Mouse (Mus musculus) stomach, postnatal 0 days (tissue): ENCODE results near the gene Tnp1. TPM values are rescaled to one million over a fixed set of nuclear protein-coding genes. Genes with fewer than 3 reads are reported as not detected.

Source experiments
- ATAC-seq: fragments of 200-750 bp; cut with Nextera tagmentation; 2 replicates; pipeline ENCODE4 v1.8.0; 2017; ENCODE audit not compliant: low FRiP score, low TSS enrichment
- DNase-seq: peaks from one replicate; pipeline ENCODE4 v3.0.0-alpha.2; 2016; ENCODE audit warnings: low spot score
- H3K27ac ChIP-seq: fragments of 300-500 bp; sonication (generic); replicated peaks from 2 replicates; pipeline ENCODE4 v1.5.1; 2014; ENCODE audit warnings: mild to moderate bottlenecking, control low read depth
- H3K27me3 ChIP-seq: fragments of 300-500 bp; sonication (generic); 2 replicates; pipeline ENCODE4 v1.6.1; 2014; ENCODE audit warnings: low read length; ENCODE audit not compliant: control insufficient read depth, insufficient read depth
- H3K36me3 ChIP-seq: fragments of 300-500 bp; sonication (generic); 2 replicates; pipeline ENCODE4 v1.6.1; 2014; ENCODE audit warnings: low read length, mixed read lengths; ENCODE audit not compliant: control insufficient read depth, insufficient read depth
- H3K4me1 ChIP-seq: fragments of 300-500 bp; sonication (generic); replicated peaks from 2 replicates; pipeline ENCODE4 v1.6.1; 2014; ENCODE audit warnings: antibody characterized with exemption; ENCODE audit not compliant: control insufficient read depth, insufficient read depth
- H3K4me2 ChIP-seq: fragments of 300-500 bp; sonication (generic); replicated peaks from 2 replicates; pipeline ENCODE4 v1.6.1; 2014; ENCODE audit warnings: low read depth, mild to moderate bottlenecking, control low read depth, moderate library complexity
- H3K4me3 ChIP-seq: fragments of 300-500 bp; sonication (generic); 2 replicates; pipeline ENCODE4 v1.5.1; 2014; ENCODE audit warnings: low read depth, low read length, control low read depth
- H3K9ac ChIP-seq: fragments of 300-500 bp; sonication (generic); 2 replicates; pipeline ENCODE4 v1.6.1; 2014; ENCODE audit warnings: mild to moderate bottlenecking, low read length, control low read depth, mixed read lengths
- H3K9me3 ChIP-seq: fragments of 300-500 bp; sonication (generic); 2 replicates; pipeline ENCODE4 v1.6.1; 2016; ENCODE audit warnings: low read length; ENCODE audit not compliant: control insufficient read depth
- CTCF ChIP-seq: IDR thresholded peaks from 2 replicates; pipeline ENCODE4 v1.5.1; 2016; ENCODE audit warnings: antibody characterized with exemption, low read depth, mild to moderate bottlenecking, moderate library complexity
- EP300 ChIP-seq: optimal IDR thresholded peaks from 2 replicates; pipeline ENCODE3; 2016; ENCODE audit warnings: antibody characterized with exemption
- WGBS: fragments of 180-500 bp; shearing (Covaris S2); extraction: QIAGEN DNeasy Blood & Tissue Kit; methylation state at CpG from one replicate; pipeline ENCODE4 v1.1.7; 2014; 5-methylcytosine and 5-hydroxymethylcytosine counted together
- polyA plus RNA-seq: library from polyadenylated mRNA; unstranded; fragments of >200 nt; fragmentation: Nextera tagmentation; extraction: Ambion mirVana; gene quantifications from 2 replicates; pipeline ENCODE4 v1.2.1, GENCODE M21; 2015

The Tnp1 gene
- polyA plus RNA-seq, 1 experiment from 2014 or later = not detected

- Histone ChIP-seq H3K4me1 (no peaks in the 10 kb centered on the region), H3K4me3 (no peak overlapping the region), H3K36me3 (no peaks in the 10 kb centered on the region), H3K9ac (no peak overlapping the region), H3K4me2 (no peak overlapping the region), H3K27me3 (no peaks in the 10 kb centered on the region), H3K9me3 (no peaks in the 10 kb centered on the region), H3K27ac (peak overlapping the region; percentile 56)
- 60% methylated on average over 4 of the region's 4 CpGs for WGBS
- DNase-seq (peak; percentile 59), ATAC-seq (peak; percentile 97)
- TF ChIP-seq CTCF = no peak
- TF ChIP-seq EP300 = no peak
Measured at GRCm38 (mm10) chr1:73027381-73027780, 11.7 kb upstream of the Tnp1 start.

GRCm38 (mm10) chr1:73026786-73027299 lies 11.1 kb upstream of the Tnp1 start:
- TF ChIP-seq CTCF = no peak
- no peak for TF ChIP-seq EP300
- Histone ChIP-seq H3K9ac (no peak overlapping the region), H3K27ac (peak overlapping the region; percentile 53), H3K4me3 (no peak overlapping the region), H3K9me3 (no peaks in the 10 kb centered on the region), H3K4me2 (no peak overlapping the region), H3K36me3 (no peaks in the 10 kb centered on the region), H3K27me3 (no peaks in the 10 kb centered on the region), H3K4me1 (no peaks in the 10 kb centered on the region)
- peak; percentile 29 for DNase-seq
- ATAC-seq = peak; percentile 65
- WGBS = 57% methylated on average over 5 of the region's 5 CpGs

DNA sequence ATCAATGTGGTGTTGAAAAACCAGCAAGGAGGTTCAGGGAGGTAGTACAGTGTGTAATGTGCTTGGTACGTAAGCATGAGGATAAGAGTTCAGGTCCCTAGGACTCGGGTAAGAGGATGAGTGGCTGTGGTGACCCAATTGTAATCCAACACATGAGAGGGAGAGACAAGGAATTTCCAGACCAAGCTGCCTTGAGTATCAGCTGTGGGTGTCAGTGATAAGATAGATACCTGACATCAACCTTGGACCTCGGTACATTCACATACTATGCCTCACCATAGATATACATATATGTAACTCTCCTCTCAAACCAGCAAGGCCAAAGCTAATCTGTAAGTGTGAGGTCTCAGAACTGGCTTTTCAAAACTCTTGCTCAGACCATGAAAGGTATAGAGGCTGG lies 10.4 kb upstream of the Tnp1 start:
- peak overlapping the region; percentile 53; the same call in 1 of the 2 replicates for H3K27ac ChIP-seq
- DNase-seq = no peak
- ATAC-seq = no peak
- TF ChIP-seq EP300 (no peak), CTCF (no peak)
- H3K9ac ChIP-seq = no peak overlapping the region
- H3K9me3 ChIP-seq = no peaks in the 10 kb centered on the region
- no peak overlapping the region for H3K4me3 ChIP-seq
- no peak overlapping the region for H3K4me2 ChIP-seq
- H3K4me1 ChIP-seq = no peaks in the 10 kb centered on the region
- 86% methylated on average over 3 of the region's 3 CpGs for WGBS
- no peaks in the 10 kb centered on the region for H3K27me3 ChIP-seq
- no peaks in the 10 kb centered on the region for H3K36me3 ChIP-seq

GRCm38 (mm10) chr1:73006847-73007246 lies 8.9 kb downstream of the Tnp1 start:
- Histone ChIP-seq H3K27me3 (no peaks in the 10 kb centered on the region), H3K36me3 (no peaks in the 10 kb centered on the region), H3K4me2 (no peak overlapping the region), H3K27ac (no peak overlapping the region), H3K4me3 (no peak overlapping the region), H3K9ac (no peak overlapping the region), H3K9me3 (no peaks in the 10 kb centered on the region), H3K4me1 (no peaks in the 10 kb centered on the region)
- DNase-seq (no peak), ATAC-seq (no peak)
- 97% methylated on average over 1 of the region's 1 CpGs for WGBS
- TF ChIP-seq CTCF = no peak
- TF ChIP-seq EP300 = no peak

DNA sequence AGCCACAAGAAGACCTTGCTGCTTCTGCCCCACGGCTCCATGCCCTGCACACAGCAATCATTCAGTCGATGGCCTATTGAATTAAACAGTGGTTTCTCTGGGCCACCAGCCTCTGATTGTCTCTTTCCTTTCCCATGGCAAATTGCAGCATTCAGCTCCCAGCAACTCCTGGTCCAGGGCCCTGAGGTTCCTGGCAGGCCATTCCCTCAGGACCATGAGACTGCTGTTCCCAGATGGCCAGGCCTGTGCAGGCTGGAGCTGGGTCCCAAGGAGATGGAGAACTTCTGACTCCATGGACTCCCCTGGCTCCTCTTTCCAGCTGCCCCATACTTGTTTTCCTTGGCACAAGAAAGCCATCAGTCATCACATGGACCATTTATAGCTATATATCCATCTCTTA lies 10.8 kb downstream of the Tnp1 start:
- H3K4me1 ChIP-seq = no peaks in the 10 kb centered on the region
- DNase-seq (no peak), ATAC-seq (no peak)
- TF ChIP-seq CTCF (no peak), EP300 (no peak)
- no peak overlapping the region for H3K4me3 ChIP-seq
- H3K27me3 ChIP-seq = no peaks in the 10 kb centered on the region
- no peaks in the 10 kb centered on the region for H3K36me3 ChIP-seq
- no peaks in the 10 kb centered on the region for H3K9me3 ChIP-seq
- H3K9ac ChIP-seq = no peak overlapping the region
- WGBS = 94% methylated on average over 2 of the region's 2 CpGs
- no peak overlapping the region for H3K27ac ChIP-seq
- no peak overlapping the region for H3K4me2 ChIP-seq

- TF ChIP-seq CTCF (no peak), EP300 (no peak)
- no peaks in the 10 kb centered on the region for H3K27me3 ChIP-seq
- no peak overlapping the region for H3K9ac ChIP-seq
- ATAC-seq (no peak), DNase-seq (no peak)
- 63% methylated on average over 5 of the region's 5 CpGs for WGBS
- H3K36me3 ChIP-seq = no peaks in the 10 kb centered on the region
- H3K4me1 ChIP-seq = no peaks in the 10 kb centered on the region
- H3K27ac ChIP-seq = no peak overlapping the region
- H3K9me3 ChIP-seq = no peaks in the 10 kb centered on the region
- H3K4me2 ChIP-seq = no peak overlapping the region
- H3K4me3 ChIP-seq = no peak overlapping the region
Measured at GRCm38 (mm10) chr1:73002637-73003036, 13.1 kb downstream of the Tnp1 start.
